9 mouse cellular contexts compared by ENCODE assay signal in genomic region chr4:150743103-150743502, GRCm38 (mm10).
DNase-seq lines count a peak whose midpoint lies in the region; ATAC-seq and TF ChIP-seq lines count a peak whose summit lies in the region.
"Had no signal": no experiment of that assay in that cellular context is flagged by ENCODE, and none has a peak within 500 bp of the region (broad histone marks: within the 10 kb centered on the region; RNA-seq: fewer than 3 reads in every experiment).

No protein-coding gene starts in this region.

- H3K9ac ChIP-seq in intestine, embryonic 15.5 days = no peak overlapping the region
- H3K9ac ChIP-seq in intestine, postnatal 0 days (ENCODE audit: low read depth, low read length) = no peak overlapping the region
- H3K9ac ChIP-seq in forebrain, postnatal 0 days = no peak overlapping the region
- no peak overlapping the region for H3K9ac ChIP-seq in liver, postnatal 0 days (replicated peaks)
- no peak overlapping the region for H3K9ac ChIP-seq in neural tube, embryonic 15.5 days (replicated peaks)

- peak; percentile 60 for DNase-seq in forebrain, postnatal 0 days
- DNase-seq in liver, postnatal 0 days = peak; percentile 53
- DNase-seq in adrenal gland, adult (ENCODE audit: inconsistent age in 2 of 2, low spot score in 1 of 2) = no peak
- no peak for DNase-seq in gastrocnemius, postnatal 25 days

- 0 out of 2 replicates have a peak, but pooled peaks have one; percentile 18 for ATAC-seq in intestine, embryonic 15.5 days
- ATAC-seq in intestine, postnatal 0 days = no peak
- peak; percentile 83 for ATAC-seq in forebrain, postnatal 0 days
- no peak for ATAC-seq in liver, postnatal 0 days
- peak; percentile 72; the same call in 1 of the 2 replicates for ATAC-seq in neural tube, embryonic 15.5 days (ENCODE audit: low FRiP score)
- no peak for ATAC-seq in inflammation-experienced regulatory T-cells, adult 6 months

- H3K27me3 ChIP-seq in intestine, embryonic 15.5 days (replicated peaks) = no peaks in the 10 kb centered on the region
- H3K27me3 ChIP-seq in intestine, postnatal 0 days (replicated peaks; ENCODE audit: control insufficient read depth, insufficient read depth, low read length) = no peaks in the 10 kb centered on the region
- H3K27me3 ChIP-seq in forebrain, postnatal 0 days (ENCODE audit: insufficient read depth, low read length) = no peaks in the 10 kb centered on the region
- H3K27me3 ChIP-seq in liver, postnatal 0 days (ENCODE audit: insufficient read depth, low read length) = no peaks in the 10 kb centered on the region
- H3K27me3 ChIP-seq in neural tube, embryonic 15.5 days (replicated peaks) = no peaks in the 10 kb centered on the region
- H3K27me3 ChIP-seq: CH12.LX had no signal

- no peak overlapping the region for H3K27ac ChIP-seq in intestine, embryonic 15.5 days
- H3K27ac ChIP-seq in intestine, postnatal 0 days (ENCODE audit: low read depth, low read length) = no peak overlapping the region
- H3K27ac ChIP-seq in forebrain, postnatal 0 days (ENCODE audit: low read depth, low read length) = no peak overlapping the region
- no peak overlapping the region for H3K27ac ChIP-seq in liver, postnatal 0 days (ENCODE audit: low read depth)
- H3K27ac ChIP-seq in neural tube, embryonic 15.5 days (replicated peaks) = no peak overlapping the region

- WGBS in intestine, embryonic 15.5 days = 29% methylated on average over 6 of the region's 6 CpGs
- 27% methylated on average over 6 of the region's 6 CpGs for WGBS in intestine, postnatal 0 days
- 17% methylated on average over 6 of the region's 6 CpGs for WGBS in forebrain, postnatal 0 days
- WGBS in liver, postnatal 0 days (ENCODE audit: insufficient replicate concordance) = 25% methylated on average over 5 of the region's 6 CpGs
- 32% methylated on average over 6 of the region's 6 CpGs for WGBS in neural tube, embryonic 15.5 days

- H3K4me3 ChIP-seq in intestine, embryonic 15.5 days (replicated peaks) = no peak overlapping the region
- H3K4me3 ChIP-seq in intestine, postnatal 0 days (ENCODE audit: low read depth, low read length) = no peak overlapping the region
- H3K4me3 ChIP-seq in forebrain, postnatal 0 days (ENCODE audit: low read depth, low read length) = no peak overlapping the region
- H3K4me3 ChIP-seq in liver, postnatal 0 days (ENCODE audit: low read depth, low read length) = no peak overlapping the region
- no peak overlapping the region for H3K4me3 ChIP-seq in neural tube, embryonic 15.5 days (replicated peaks)

- no peak for TF ChIP-seq EP300 in liver, postnatal 0 days (IDR thresholded peaks at IDR 0.05; ENCODE audit: low read depth)

- TF ChIP-seq CTCF in intestine, postnatal 0 days (IDR thresholded peaks at IDR 0.05; ENCODE audit: low read depth) = no peak
- no peak for TF ChIP-seq CTCF in forebrain, postnatal 0 days (IDR thresholded peaks at IDR 0.05; ENCODE audit: low read depth)
- no peak for TF ChIP-seq CTCF in liver, postnatal 0 days (IDR thresholded peaks at IDR 0.05; ENCODE audit: low read depth)

- H3K9me3 ChIP-seq in intestine, embryonic 15.5 days = no peaks in the 10 kb centered on the region
- H3K9me3 ChIP-seq in intestine, postnatal 0 days (ENCODE audit: control insufficient read depth) = no peaks in the 10 kb centered on the region
- no peaks in the 10 kb centered on the region for H3K9me3 ChIP-seq in forebrain, postnatal 0 days (ENCODE audit: low read length)
- H3K9me3 ChIP-seq in liver, postnatal 0 days (ENCODE audit: low read length) = no peaks in the 10 kb centered on the region
- H3K9me3 ChIP-seq in neural tube, embryonic 15.5 days (replicated peaks) = no peaks in the 10 kb centered on the region

- peaks cover 17% of the 10 kb centered on the region for H3K4me1 ChIP-seq in intestine, embryonic 15.5 days (replicated peaks)
- peaks cover 9% of the 10 kb centered on the region; the same call in 1 of the 2 replicates for H3K4me1 ChIP-seq in intestine, postnatal 0 days (replicated peaks; ENCODE audit: control insufficient read depth, insufficient read depth, low read length)
- no peaks in the 10 kb centered on the region for H3K4me1 ChIP-seq in forebrain, postnatal 0 days (ENCODE audit: insufficient read depth)
- peaks cover 9% of the 10 kb centered on the region; the same call in 1 of the 2 replicates for H3K4me1 ChIP-seq in liver, postnatal 0 days (ENCODE audit: insufficient read depth)
- H3K4me1 ChIP-seq in neural tube, embryonic 15.5 days = peaks cover 19% of the 10 kb centered on the region

- H3K4me2 ChIP-seq in intestine, embryonic 15.5 days (replicated peaks) = no peak overlapping the region
- no peak overlapping the region for H3K4me2 ChIP-seq in intestine, postnatal 0 days (replicated peaks; ENCODE audit: low read depth)
- peak overlapping the region; percentile 24; the same call in 1 of the 2 replicates for H3K4me2 ChIP-seq in forebrain, postnatal 0 days (ENCODE audit: low read depth)
- no peak overlapping the region for H3K4me2 ChIP-seq in liver, postnatal 0 days (ENCODE audit: low read depth, low read length)
- no peak overlapping the region for H3K4me2 ChIP-seq in neural tube, embryonic 15.5 days

- H3K36me3 ChIP-seq in intestine, embryonic 15.5 days = no peaks in the 10 kb centered on the region
- no peaks in the 10 kb centered on the region for H3K36me3 ChIP-seq in intestine, postnatal 0 days (ENCODE audit: control insufficient read depth, insufficient read depth)
- H3K36me3 ChIP-seq in forebrain, postnatal 0 days (ENCODE audit: insufficient read depth) = no peaks in the 10 kb centered on the region
- H3K36me3 ChIP-seq in liver, postnatal 0 days (replicated peaks; ENCODE audit: insufficient read depth, low read length) = no peaks in the 10 kb centered on the region
- no peaks in the 10 kb centered on the region for H3K36me3 ChIP-seq in neural tube, embryonic 15.5 days

Comparison
In these comparisons a context has a peak if more than half of its experiments do, and no peak if none do; other contexts are left out.
1. ATAC-seq: peak in intestine, embryonic 15.5 days (single experiment), forebrain, postnatal 0 days (single experiment) and neural tube, embryonic 15.5 days (single experiment); none in intestine, postnatal 0 days (single experiment), liver, postnatal 0 days (single experiment) and inflammation-experienced regulatory T-cells, adult 6 months (single experiment).
2. DNase-seq: peak in forebrain, postnatal 0 days (single experiment) and liver, postnatal 0 days (single experiment); none in adrenal gland, adult (0 of 2) and gastrocnemius, postnatal 25 days (single experiment).